Mouse (Mus musculus) kidney, adult 11 months (tissue): ENCODE results near the gene Cdhr5.
A peak's percentile ranks its signal among the peaks of the same experiment; 100 is the strongest.
"Not testable (repeated sequence)": the region's sequence is repeated elsewhere in the genome, so short reads cannot be mapped to it uniquely, and the experiment has no call there.

ENCODE experiments used
- DNase-seq: peaks from one replicate; pipeline ENCODE4 v3.0.0; 2022

Cdhr5 gene

DNA sequence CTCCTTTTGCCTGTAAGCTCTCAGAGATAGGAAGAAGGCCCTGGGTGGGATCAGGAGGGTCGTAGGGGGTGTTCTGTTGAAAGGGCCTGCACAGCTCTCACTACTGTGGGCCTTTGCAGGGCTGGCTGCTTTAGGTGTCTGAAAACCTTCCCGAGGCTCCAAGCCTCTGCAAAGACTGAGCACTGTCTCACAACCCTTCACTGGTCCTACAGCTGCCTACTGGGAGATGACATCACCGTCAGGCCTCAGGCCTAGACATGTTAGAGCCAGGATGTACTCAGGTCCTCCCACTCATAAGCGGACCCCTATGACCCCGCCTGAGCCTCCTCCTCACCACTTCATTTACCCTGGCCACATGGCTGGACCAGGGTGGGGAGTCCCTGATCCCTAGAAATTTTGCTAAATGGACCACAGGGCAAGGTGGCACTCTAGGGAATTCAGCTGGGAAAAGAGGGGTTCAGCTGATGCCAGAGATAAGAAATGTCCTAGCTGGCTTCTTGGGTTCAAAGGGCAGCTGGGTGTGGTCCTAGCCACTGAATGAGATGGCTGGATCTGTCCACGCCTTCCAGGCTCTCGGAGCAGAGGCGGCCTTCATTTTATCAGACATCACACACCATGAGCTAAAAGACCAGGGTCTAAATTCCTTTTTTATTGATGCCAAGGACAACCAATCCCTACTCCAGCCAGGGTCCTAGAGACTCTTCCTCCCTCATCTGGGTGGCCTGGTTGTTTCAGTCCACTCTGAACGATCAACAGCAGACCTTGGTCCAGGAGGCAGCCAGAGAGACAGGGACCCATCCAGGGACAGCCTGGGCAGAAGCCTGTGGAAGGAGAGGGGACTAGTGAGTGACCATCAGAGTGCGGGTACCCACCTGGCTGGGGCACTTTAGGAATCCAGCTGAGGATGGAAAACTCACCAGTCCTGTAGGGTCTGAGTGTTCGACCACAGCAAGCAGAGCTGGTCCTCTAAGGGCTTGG is 1.4 kb upstream of the Cdhr5 start:
- DNase-seq, result no peak

DNA sequence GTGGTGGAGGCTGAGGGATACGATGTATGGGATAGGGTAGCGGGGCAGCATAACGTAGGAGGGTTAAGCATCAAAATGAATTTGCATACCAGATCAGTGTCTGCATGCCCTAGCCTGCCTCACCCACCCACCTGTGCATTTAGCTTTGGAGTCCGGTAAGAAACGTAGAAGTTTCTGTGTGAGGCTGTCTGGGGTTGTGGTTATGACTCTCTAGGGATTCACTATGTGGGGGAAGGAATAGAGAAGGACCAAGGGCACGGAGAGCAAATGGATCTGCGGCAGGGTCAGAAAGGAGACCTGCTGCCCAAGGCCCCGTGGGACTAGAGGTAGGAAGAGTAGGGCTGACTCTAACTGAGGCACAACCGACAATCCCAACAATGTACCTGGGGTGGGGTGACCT is 1.2 kb downstream of the Cdhr5 start:
- no peak for DNase-seq

DNA sequence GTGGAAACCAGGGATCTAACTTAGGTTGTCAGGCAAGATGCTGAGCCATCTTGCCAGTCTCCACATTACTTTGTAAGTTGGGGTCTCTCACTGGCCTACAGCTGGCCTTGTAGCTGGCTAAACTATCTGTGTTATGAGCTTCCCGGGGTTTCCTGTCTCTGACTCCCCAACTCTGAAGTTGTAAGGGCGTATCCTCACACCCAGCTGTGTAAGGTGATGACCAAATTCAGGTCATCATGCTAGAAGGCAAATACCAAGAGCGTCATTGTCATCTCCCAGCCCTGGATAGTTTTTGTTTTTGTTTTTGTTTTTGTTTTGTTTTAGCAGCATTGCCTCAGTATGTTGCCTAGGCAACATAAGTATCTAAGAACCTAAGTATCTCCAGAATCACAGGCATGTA is 6.0 kb downstream of the Cdhr5 start:
- DNase-seq, result no peak

DNA sequence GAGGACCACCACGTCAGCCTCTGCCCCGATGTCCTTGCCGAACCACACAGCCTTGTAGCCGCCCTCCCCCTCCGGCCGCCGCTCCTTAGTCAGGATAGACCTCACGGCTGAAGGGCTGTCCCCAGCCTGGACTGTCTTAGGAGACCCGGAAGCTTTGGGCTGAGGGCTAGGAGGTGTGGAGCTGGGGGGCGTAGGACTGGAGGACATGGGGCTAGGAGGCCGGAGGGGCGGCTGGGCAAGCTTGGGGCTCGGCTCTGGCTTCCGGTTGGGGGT is 7.4 kb downstream of the Cdhr5 start:
- no peak for DNase-seq

DNA sequence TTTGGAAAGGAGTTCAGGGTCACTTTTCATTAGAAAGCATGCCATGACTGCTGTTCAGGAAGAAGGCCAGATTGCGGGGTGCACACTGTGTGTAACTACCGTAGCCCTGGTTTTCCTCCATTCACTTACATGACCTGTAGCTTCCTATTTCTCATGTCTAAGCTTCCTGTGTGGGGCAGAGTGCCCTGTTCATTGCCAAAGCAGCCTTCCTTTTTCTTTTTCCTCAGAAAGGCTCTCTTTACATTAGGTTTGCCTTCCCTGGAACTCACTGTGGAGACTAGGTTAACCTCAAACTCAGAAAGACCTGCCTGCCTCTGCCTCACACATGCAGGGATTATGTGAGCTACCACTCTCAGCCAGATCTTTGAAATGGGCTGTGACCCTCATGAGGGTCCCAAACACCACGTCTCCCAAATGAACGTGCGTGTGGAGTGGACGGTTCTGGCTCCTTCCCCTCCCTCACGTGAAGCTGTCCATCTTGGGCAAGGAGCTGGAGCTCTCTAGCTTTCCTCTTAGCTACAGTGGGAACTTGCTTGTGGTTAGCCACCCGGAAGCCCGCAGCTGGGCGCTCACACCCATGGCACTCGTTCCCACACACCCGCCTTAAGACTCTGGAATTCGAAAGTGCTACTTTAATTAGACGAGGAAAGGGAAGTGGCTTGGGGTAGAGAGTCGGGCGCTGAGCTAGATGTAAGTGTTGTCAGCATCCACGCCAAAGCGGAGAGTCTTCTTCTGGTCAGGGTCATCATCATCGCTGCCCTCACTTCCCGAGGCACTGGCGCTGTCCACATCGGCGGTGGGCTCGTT is 7.9 kb downstream of the Cdhr5 start:
- DNase-seq, result no peak

DNA sequence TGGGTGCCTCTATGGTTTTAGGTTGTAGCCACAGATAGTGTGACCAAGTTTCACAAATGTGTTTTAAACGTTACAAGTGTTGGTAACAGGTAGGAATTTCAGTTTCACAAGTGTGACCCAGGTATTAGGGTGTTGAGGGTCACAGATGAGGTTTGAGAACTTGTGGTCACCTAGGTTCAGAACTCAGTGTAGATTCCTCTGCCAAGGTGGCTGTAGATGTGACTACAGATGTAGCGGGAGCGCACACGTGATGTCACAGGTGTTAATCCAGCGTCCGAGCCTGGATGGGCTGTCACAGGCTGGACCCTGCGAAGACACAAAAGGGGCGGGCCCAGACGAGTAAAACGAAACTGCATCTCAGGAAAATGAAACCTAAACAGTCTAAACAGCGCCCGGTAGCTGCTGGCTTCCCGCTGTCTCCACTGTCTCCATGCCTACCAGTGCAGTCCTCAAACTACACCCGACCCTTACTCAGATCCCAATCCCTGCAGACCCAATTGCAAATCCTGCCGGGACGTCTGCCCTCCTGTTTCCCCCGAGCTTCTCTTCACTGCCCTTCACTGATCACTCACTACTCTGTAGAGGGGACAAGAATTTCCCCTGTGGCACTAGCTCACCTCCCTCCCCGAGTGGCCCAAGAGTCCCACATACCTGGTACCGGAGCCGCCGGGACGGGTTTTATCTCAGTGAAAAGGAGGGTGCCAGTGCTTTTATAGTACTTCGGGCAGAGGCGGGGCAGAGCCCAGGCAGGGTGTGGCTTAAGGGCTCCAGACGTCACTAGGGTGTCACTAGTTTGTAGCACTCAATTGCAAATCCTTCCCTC is 10.6 kb downstream of the Cdhr5 start, which contains the start of gene Irf7:
TSS of gene Irf7 (minus strand) at position 743 of the 823 bp plus-strand sequence.
- peak; percentile 68 for DNase-seq

DNA sequence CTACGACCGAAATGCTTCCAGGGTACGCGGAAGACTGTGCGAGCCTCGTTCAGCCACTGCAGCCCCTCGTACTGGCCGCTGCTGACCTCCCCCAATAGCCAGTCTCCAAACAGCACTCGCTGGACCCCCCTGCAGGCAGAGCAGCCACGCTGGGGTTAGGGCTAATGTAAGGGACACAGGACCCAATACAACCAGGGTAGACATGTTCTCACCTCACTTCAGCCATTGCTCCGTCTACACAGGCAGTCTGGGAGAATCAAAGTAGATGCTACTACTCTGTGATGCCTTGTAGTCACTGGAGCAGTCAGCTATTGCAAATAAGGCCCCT is 11.2 kb downstream of the Cdhr5 start:
- no peak for DNase-seq

DNA sequence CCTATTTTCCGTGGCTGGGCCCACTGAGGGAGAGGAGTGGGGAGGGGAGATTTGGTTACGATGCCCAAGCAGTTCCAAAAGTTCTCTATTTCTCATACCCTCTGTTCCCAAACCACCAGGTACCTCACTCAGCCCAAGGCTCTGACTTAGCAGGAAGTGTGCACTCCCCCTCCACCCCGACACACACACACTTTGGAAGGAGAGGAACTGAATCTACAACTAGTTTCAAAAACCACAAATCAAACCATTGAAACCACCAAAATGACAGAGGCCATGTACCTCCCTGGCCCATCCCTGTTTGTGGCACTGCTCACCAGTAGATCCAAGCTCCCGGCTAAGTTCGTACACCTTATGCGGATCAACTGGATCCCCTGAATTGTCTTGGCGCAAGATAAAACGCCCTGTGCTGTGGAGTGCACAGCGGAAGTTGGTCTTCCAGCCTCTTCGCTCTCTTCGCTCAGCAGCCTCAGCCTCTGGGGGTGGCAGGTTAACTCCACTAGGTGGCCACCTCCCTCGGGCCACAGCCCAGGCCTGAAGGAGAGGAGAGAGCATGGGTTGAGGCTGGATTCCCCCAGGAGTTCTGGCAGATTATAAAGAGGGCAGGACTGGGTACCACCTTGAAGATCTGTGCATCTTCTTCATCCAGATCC is 11.7 kb downstream of the Cdhr5 start:
- no peak for DNase-seq

DNA sequence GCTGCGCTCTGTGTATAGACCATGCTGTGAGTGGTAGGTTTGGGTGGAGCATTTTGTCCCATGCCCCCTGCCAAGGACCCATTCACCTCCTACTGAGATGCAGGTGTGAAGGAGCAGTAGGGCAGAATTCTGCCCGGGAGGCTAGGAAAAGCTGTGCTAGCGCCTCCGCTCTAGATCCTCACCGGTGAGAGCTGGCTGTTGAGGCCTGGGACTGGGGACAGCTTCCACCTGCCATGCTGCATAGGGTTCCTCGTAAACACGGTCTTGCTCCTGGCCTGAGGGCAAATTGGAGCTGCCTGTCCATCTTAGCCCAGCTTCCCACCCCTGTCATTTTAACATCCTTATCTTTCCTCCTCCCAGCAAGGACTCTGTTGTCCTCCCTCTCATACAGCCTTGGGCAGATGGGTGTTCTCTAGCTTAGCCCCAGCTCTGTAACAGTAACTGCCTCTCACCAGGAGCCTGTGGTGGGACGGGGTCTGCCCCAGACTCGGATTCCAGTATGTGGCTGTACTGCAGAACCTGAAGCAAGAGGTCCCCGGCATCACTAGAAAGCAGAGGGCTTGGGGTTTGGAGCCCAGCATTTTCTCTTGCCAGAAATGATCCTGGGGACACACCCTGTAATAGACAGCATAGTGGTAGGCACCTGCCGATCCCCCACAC is 12.4 kb downstream of the Cdhr5 start:
- no peak for DNase-seq

DNA sequence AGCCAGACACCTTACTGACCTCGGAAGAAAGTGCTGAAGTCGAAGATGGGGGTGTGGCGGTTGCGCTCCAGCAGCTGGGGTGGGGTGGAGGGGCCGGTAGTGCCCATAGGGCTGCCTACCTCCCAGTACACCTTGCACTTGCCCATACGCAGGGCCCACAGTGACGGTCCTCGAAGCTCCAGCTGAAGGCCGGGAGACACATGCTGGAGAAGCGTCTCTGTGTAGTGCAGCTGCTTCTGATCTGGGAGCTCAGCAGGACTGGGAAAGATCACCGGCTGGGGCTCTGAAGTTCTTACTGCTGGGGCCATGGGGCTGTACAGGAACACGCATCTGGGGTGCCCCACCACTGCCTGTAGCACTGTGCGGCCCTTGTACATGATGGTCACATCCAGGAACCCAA is 12.9 kb downstream of the Cdhr5 start:
- DNase-seq, result no peak

DNA sequence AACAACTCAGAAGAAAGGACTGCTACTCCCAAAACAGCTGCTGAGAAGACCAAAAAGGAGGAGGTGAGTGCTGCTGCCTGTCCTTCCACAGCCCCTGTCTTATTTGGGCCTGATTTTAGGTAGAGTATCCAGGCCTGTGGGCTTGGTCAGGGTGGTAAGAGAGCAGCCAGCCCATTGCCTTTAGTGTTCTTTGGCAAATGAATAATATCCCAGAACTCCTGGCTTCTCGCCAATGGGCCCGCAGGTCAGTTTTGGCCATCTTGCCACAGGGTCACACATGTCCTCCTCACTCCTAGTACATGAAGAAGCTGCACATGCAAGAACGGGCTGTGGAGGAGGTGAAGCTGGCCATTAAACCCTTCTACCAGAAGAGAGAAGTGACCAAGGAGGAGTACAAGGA is 15.1 kb downstream of the Cdhr5 start:
- no peak for DNase-seq

DNA sequence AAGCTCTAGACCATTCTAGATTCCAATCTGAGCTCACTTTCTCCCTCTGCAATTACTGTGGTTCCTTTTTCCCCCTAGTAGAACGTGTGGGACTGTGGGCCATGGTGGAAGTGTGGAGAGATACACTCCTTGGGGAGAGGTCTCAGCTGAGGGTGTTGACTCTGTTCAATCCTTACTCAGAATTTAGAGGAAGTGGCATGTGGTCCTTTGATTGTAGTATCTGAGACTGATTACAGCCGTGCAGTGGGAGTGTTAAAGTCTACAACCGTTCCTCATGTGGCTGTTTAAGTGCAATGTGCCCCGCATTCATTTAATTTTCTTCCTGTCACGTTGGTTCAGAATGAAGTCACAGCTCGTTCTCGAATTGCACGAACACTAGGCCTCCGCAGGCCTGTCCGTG is 20.4 kb downstream of the Cdhr5 start:
- DNase-seq, result no peak

DNA sequence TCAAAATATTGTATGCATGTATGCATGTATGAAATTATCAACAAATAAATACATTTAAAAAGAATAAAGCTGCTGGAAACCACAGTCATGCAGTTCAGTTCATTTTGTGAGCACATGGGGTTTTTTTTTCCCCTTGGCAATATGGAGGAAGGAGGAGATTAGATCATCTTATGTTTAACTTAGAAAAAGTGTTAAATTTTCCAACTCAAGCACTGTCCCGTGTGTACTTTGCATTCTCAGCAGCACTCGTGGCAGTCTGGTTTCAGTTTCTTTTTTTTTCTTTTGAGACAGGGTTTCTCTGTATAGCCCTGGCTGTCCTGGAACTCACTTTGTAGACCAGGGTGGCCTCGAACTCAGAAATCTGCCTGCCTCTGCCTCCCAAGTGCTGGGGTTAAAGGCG is 26.1 kb downstream of the Cdhr5 start:
- DNase-seq, result not testable (repeated sequence)

DNA sequence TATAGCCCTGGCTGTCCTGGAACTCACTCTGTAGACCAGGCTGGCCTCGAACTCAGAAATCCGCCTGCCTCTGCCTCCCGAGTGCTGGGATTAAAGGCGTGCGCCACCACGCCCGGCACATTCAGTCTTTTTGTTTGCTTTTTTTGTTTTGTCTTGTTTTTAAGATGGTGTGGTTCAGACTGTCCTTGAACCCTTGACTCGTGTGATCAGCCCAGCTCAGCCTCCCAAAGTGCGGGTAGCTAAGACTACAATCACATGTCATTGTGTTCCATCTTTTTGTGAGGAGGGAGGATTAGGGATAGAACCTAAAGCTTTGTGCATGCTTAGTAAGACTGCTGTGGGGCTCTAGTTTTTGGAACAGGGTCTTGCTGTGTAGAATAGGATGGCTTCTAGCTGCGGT is 45.0 kb downstream of the Cdhr5 start:
- no peak for DNase-seq

DNA sequence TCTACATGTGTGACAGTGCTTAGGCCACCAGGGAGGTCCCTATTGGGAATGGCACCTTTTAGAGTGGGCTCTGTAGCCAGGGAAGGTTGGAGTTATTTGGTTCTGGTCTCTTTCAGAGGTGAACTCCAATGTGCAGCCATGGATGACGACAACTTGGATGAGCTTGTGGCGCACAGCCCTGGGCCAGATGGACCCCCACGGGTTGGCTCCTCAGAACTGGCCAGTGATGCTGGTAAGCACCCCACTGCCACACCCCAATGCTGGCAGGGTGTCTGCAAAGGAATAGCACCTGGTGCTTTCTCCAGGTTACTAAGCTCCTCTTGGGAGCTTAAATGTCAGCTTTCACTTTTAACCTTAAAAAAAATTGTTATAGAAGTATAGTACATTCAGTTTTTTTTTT is 45.5 kb downstream of the Cdhr5 start:
- DNase-seq, result no peak

DNA sequence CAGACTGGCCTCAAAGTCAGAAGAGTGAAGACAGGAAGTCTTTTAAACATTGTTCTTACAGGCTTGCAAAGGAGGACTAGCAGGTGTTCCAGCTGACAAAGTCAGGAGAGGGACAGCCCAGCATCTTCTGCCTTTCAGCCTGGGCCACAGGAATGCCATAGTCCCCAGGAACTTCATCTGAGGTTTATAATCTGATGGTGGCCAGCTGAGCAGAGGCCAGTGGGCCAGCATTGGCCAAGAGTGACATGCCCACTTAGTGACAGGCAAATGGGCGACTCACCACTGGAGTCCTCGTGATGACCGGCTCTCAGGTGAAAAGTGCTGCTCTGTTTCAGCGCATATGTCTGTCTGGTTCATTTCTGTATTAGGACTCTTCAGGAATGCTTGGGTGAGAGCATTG is 46.0 kb downstream of the Cdhr5 start:
- no peak for DNase-seq

DNA sequence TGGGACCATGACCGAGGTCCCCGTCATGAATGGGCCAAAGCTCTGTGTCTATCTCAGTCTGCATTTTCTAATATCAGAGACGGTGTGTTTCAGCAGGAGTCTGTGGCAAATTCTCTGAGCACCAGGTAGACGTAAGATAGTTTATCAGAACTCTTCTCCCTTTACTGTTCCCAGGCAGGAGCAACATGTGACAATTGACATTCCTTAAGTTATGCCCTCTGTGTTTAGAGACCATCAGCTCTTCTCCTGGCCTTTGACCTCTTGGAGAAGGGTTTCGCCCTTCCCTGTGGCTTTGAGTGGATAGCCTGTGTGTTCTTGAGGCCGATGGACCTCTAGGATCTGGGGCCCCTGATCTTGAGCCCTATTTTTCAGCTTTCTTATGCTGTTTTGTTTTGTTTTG is 46.9 kb downstream of the Cdhr5 start:
- no peak for DNase-seq

DNA sequence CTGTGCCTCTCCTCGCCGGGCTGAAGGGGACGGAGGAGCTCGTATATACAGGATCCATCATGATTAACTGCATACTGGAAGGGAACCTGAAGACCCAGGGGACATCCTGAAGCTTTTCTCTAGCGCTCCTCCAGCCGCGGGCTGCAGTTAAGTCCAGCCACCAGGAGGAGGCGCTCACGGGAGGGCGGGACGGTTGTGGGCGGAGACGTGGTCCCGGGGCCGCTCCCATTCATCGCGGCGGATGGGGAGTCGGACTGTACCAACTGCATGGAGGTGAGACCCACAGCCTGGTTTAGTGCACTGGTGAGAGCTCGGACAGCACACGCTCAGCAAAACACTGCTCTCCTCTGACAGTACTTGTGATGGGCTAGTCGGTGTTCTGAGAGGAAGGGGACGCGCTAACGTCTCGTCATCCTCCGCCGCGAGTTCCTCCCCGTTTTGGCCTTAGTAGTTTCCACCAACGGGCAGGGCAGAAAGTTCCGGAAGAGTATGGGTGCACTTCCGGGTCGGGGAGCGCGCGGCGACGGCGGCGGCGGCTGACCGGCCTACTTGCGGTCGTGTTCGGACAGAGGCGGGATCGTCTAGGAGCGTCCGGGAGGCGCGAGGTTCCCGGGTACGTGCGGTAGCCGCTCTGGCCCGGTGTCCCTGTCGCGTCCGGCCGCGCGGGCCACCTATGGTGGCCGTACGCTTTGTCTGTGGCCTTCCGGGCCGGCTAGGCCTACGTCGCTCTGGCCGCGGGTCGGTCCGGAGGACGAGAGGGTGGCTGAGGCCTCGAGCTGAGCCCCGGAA is 48.1 kb downstream of the Cdhr5 start, which contains the start of gene Phrf1:
TSS of gene Phrf1 (plus strand) at position 506 of the 789 bp plus-strand sequence.
- peak; percentile 85 for DNase-seq

DNA sequence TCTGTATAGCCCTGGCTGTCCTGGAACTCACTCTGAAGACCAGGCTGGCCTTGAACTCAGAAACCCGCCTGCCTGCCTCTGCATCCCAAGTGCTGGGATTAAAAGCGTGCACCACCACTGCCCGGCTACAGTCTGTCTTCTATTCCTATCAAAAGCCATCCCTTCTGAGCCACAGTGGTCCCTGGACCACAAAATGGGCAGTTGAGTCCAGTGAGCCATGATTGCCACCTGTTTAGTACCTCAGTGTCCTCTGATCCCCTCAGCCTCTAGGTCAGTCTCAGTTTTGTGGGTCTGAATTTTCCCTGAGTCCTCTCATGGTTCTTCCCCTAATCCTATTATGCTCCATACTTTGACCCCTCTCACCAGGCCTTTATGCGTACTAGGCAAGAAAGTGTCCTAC is 48.8 kb downstream of the Cdhr5 start:
- DNase-seq, result no peak

DNA sequence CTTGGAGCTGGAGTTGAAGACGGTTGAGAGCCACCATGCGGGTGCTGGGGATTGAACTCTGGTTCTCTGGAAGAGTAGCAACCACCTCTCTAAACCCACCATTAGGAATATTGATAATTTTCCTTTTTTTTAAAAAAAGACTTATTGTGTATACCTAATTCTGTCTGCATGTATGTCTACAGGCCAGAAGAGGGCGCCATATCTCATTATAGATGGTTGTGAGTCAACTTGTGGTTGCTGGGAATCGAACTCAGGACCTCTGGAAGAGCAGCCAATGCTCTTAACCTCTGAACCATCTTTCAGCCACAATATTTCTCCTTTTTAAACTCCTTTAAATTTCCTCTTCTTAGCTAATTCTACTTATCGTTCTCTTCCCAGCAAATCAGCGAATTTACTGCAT is 50.1 kb downstream of the Cdhr5 start:
- no peak for DNase-seq

DNA sequence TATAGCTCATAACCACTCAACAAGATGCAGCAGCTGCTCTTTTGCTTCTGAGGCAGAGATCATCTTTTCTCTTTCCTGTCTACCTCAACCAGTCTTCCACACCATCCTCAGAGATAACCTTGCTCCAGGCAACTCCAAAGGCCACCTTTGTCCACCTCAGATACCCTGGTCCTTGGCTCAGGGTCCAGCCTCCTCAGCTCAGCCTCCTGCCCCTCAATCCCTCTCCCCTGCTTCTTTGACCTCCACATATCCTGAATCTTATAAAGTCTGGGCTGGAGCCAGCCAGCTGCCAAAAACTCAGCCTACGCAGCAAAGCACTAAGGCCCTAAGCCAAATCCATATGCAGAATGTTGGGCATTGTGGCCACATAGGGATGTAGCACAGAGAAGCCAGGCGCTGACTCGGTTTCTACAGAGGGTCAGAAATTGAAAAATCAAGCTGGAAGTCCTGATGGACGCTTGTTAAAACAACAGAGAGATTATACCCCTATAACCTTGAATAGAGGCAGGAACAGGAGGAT is 53.8 kb downstream of the Cdhr5 start:
- no peak for DNase-seq
